Mouse (Mus musculus) urinary bladder, postnatal 4 days (tissue): ENCODE measurements around the gene Sumo1.

ENCODE experiments used
- DNase-seq, 2 experiments: peaks; one replicate each; pipeline ENCODE4 v3.0.0; 2021 to 2022; ENCODE audit warnings: low spot score in 2 of 2

Sumo1 gene

DNA sequence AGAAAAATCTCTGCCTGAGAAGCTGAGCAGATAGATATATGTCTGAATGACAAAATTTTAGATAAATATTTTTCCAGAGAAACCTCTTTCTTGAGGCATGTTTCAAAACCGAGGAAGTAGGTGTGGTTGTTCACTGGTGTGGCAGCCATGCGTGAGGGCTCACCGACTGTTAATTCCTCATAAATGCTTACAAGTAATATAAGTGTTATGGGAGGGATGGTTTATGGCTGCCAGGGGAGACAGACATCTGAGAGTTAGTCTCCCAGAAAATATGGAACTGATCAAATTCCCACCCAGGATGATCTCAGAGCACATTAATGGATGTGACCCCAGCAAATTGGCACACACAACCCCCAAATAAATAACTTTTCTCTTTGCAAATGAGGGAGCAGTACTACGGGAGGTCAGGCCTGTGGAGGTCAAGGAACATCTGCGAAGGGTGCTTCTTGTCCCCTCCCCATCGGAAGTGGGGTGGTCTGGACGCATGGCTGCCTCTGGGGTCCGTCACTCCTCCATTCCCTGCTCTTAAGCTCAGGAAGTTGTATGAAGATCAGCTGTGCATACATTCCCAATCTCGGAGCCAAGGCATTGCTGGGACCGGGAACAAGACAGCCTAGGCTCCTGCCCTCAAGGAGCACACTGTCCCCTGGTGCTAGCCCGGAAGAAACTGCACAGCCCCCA lies 75.9 kb downstream of the Sumo1 start:
- DNase-seq, result no peak

DNA sequence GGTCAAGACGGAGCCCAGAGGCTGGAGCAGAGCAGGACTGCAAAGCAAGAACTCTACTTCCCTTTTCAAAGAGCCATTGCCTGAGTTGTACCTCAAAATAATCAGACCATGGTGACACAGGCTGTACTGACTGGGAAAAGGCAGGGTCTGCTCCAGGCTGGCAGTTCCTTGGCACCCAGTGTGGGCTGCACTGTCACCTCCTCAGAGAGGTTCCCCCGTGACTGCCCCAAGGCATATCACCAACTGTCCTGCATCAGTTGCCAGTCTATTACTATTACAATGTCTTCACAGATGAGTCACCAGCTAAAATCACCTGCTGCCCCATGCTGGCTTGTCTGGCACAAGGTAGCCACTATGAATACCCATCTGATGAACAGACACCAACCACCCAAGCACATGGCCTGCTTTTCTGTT lies 77.0 kb downstream of the Sumo1 start:
- no peak for DNase-seq

DNA sequence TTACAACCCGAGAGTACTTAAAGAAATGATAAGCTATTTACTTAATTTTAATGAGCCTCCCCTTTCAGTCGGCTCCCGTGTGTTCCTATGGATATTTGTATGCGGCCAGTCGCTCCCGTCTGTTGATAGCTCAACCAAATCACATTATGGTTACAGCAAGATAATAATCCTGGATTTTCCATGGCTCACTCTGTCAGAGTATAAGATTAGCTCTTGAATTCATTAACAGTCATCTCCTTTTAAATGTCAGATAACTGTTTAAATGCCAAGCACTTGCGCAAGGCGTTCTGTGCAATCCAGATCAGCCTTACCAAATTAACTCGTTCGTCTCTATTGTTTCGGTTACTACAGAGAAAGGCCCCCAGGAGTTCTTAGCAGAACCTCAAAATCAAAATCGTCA lies 77.8 kb downstream of the Sumo1 start:
- DNase-seq, result no peak

DNA sequence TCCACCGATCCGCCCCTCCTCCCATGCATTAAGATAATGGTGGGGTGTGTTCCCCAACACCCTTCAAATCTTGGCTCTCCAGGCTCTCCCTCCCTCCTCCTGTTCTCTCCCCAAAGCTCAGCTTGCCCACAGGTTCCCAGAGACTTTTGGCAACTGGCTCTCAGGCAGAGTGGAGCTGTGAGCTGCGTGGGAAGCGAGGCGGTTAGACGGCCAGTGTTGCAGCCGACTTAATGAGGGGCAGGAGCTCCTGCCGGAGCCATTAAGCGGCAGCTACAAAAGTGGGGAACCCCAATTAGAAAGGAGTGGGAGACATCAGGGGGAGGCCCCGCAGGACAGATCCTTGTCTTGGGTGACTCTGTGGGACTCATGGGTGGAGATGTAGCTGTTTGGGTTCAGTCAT lies 78.3 kb downstream of the Sumo1 start:
- no peak for DNase-seq

DNA sequence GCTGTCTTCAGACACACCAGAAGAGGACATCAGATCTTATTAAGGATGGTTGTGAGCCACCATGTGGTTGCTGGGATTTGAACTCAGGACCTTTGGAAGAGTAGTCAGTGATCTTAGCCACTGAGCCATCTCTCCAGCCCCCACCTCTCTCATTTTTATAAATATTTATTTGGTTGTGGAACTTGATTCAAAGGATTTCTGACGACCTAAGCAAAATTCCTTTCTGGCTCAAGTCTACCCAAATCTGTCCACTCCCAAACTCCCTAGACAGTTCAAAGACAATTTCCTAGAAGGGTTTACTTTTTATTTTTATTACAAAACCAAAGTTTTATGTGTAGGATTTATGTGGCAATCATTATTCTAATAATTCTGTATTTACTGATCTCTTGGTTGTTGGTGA lies 81.4 kb downstream of the Sumo1 start:
- DNase-seq, result no peak

DNA sequence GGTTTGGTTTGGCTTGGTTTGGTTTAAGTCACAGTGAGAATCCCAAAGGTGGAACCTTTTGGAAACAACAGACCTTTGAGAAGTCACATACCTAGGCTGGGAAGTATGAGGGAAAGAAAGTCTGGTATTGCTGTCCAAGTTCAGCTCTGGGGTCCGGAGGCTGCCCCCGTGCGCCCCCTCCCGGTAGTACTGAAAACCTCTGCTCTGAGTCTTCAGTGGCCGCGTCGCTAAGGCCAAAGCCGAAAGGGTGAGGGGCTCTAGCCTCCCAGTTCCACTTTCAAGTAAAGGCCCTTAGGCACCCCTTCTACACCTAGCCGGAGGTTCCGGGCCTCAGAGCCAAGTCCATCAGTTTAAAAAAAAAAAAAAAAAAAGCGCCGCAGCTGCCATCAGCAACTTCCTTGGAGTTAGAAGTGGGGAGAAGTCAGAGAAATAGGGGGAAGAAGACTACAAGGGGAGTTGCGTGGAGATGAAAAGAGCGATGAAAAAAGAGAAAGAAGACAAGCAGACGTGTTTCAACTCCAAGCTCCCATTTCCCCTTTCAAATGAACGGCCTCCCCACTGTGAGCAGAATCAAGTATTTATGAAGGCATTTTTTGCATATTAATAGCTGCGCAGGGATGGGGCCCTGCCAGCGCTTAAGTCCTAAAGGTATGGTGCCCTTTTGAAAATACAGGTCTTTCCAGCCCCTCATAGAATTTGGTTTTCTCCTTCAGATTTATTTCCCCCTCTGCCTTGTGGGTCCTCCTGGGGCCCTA lies 85.8 kb downstream of the Sumo1 start:
- DNase-seq, result peak; percentile 65 to 78

DNA sequence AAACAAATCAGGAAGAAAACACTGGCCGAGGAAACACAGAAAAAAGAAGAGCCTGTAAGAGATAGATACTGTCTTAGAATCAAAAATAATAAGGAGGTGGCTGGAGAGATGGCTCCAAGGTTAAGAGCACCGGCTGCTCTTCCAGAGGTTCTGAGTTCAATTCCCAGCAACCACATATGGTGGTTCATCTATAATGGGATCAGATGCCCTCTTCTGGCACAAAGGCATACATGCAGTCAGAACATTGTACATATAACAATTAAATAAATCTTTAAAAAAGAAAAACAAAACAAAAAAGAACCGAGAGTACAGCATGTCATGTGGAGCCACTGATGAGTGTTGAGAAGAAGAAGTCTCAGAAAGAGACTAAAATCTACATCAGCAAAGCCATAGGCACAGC lies 89.8 kb downstream of the Sumo1 start:
- DNase-seq, result no peak

DNA sequence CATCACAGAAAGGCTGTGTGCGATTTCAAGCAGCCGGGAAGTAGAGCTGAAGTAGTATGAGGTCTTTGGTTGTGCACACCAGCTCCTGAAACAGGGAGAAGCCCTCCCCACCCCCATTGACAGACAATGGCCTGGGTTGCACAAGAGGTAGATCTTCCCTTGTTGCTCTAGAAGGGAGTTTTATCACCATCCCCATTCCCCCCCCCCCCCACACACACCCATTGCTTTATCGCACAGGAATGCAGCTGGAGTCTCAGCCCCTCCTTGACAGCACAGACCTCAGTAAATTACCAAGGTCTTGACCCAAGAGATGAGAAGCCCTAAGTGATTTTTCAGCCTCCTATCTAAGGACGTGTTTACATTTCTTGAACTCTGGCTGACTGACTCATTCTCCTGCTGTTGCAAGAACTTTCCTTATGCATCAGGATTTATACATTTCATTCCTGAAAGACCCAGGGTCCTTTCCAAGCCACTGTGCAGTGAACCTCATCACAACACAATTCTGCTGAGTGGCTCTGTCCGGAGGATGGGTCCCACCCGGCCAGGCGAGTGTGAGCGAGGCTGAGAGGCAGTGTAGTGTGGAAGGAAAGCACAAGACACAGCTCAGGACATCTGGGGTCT lies 90.4 kb downstream of the Sumo1 start:
- peak in 1 of 2 experiments; percentile 33 for DNase-seq

DNA sequence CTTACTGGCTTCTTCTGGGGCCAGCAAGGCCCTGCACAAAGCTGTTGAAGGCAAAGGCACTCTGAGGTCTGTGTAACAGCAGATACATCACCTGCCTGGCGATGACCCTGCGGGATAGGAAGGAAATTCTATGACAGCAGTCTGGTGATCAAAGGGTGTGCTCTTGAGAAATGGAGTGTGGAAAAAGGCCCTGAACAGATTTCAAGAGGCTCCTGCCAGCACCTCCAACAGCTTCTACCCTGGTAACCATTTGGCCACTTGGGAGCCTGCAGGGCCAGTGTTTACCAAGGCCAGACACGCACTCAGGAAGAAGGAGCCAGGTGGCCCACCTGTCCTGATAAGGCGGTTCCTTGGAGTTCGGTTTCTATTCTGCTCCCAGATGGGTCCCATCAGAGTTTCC lies 91.3 kb downstream of the Sumo1 start:
- DNase-seq, result no peak

DNA sequence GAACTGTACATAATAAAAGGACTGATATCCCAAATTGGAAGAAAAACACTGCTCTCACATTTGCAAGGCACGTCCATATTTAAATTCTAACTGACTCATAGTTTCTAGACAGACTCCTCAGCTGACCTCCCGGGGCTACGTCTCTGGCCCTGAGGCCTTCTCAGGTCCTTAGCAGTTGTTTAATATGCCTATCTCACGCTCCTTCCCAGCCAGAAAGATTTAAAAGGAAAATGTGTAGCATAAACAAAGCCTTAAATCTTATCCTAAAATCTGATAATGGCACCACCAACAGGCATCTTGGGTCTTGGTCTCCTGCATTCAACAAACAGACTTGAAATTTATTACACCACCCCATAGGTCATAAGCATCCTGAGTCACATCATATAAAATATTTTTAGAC lies 91.9 kb downstream of the Sumo1 start:
- DNase-seq, result no peak

DNA sequence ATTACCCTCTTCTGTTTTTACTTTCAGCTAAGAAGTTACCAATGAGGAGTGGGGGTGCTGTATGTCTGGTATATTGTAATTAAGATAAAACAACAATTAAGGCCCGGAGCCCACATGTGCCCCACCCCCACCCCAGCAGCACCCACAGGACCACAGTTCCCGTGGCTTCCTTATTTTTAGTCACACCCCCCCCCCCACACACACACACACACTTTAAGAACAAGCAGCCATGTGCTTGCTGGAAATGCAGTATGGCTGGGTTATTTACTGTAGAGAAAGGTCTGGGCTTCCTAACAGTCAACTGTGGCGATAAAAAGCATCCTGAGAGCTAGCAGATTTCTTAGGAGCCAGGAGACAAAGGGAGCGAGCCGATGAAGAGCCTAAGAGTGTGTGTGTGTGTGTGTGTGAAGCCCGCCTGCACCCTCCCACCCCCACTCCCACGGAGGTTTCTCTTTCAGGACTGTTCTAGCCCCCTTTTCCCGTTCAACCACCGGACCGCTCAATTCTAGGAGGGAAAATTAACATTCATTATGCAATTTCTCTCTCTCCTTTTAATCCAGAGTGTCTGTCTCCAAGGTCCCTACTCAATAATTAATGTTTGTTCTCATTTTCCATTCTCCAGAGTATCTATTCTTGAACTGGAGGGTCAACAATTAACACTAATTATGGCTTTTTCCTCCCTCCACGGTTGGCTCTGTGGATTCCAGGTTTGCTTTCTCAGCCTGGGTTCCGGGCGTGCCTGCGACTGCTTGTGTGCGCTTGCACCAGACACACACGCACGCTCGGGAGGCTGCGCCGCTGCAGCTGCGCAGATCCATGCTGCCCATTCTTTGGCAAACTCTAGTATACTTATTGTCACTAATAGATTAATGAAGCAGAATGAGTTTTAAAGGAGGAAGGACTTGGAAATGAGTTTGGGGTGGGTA lies 96.1 kb downstream of the Sumo1 start:
- no peak for DNase-seq

DNA sequence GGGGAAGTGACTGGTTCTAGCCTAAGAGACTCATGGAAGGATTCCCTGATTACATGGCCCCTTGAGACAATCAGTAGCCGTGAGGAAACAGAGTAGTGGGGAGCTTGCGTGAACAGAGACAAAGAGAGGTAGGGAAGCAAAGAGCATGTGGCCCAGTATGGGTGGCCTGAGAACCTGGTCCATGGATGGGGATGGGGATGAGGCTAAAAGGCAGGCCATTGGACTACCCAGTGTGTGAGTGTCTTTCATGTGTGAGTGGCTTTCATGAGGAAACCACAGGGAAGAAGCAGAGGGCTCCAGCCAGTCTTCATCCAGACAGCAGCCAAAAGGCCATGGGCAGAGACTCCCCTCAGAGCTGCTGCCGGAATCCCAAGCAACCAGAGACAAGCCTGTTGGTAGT lies 96.8 kb downstream of the Sumo1 start:
- no peak for DNase-seq

DNA sequence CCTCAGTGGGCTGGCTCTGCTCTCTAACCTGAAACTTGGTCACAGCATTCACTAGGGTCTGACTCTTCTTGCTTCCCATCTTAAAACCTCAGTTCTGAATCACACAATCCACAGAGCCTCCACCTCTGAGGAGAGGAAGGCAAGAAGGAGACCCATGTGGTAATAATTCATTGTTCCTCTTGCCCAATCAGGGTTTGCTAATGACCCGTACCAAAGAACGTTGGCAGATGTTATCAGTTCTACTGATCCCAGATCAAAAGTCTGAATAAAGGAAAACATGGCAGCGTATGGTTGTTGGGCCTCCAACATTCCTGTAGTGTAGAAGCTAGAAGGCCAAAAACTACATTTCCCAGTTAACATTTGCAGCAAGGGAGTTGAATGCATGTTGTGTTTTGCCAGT lies 99.1 kb downstream of the Sumo1 start:
- no peak for DNase-seq

DNA sequence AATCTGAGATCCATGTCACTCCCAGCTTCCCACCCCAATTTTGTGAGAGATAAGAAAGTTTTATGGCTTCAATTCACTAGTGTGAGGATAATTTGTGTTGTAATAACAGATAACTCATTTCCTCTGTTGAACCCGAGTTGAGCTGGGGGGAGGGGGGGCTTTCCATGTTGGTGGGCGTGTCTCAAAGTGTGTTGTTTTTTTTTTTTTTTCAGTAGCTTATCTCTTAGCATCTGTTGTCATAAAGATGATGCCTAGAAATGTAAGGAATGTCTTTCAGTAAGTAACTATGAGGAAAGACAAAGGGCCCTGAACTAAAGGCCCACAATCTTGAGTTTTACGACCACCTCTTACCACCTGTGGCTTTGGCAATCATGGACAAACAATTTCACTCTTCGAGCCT lies 99.9 kb downstream of the Sumo1 start:
- no peak for DNase-seq

DNA sequence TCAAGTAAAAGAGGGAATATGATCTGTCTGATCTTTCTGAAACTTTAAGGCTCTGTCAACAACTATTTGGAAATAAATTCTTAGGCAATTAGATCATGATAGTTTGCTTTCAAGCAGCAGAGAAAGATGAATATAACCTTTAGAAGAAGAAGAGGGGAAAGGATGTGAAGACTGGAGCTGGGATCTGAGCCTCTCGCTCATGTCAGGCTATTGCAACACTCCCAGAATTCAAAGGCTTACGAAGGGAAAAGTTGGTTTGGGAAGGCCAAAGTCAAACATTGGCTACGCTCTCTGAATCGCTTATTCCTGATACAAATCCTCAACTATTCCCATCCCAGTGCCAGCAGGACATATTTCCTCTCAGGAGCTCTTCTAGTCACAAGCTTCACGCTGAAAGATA lies 101.3 kb downstream of the Sumo1 start:
- DNase-seq, result no peak

DNA sequence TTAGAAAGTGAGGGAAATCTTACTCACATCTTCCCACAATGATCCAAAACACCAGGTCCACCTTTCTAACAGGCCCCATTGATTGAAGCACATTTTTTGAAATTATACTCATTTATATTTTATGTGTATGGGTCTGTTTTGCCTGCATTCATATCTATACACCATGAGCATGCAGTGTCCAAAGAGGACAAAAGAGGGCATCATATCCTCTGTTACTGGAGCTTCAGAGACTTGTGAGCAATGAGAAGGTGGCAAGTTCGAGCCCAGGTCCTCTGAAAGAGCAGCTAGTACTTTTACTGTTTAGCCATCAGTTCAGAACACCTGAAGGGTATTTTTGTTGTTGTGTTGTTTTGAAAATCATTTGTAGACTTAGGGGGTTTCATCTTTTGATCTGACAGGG lies 102.4 kb downstream of the Sumo1 start:
- no peak for DNase-seq

DNA sequence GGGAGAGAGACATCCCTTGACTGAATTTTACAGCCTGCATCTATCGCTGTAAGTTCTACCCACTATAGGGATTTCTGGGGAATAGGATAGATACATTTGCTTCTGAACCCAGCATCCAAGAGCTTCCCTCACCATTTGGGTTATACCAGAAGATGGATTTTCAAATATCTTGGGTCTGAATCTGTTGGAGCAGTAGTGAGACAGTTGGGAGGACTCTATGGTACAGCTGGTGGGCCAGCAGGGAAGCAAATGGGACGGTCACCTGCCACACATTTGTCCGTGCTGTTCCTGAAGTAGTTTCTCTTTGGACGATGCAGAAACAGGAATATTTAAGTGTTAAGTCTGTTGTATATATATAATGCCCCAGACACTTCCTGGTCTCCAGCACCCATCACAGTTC lies 103.1 kb downstream of the Sumo1 start:
- DNase-seq, result no peak

DNA sequence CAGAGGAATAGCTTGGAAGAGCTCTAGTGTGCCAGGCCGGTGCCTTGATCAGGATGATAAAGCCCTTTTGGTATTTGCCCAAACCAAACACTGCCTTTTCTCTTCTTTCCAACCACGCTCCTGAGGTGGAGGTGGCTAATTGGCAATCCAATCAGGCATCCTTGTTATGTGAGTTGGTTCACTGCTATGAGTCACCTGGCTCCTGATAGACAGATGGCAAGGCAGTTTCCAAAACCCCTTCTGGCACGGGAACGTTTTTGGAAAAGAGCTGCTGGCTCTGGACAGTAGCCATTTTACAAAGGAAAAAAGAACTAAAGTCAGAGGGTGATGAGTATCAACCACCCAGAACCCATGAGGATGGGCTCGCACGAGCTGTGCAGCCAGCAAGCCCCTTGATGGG lies 103.7 kb downstream of the Sumo1 start:
- no peak for DNase-seq

DNA sequence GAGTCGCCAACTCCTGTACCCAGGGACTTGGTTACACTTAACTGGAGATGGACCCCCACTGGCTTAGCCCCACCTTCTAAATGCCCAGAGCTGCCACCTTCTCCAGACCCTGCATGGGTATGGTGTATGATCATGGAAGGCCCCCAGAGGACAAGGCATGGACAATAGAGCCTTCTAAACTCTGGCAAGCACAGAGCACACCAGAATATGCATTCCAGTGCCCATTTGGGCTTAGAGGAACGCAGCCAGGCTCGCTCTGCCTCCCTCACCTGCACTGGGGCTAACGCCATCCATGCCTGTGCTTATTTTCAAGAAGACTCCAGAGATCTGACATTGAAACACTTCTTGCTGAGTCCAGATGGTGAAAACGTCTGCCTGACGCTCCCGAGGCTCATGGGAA lies 104.4 kb downstream of the Sumo1 start:
- DNase-seq, result no peak

DNA sequence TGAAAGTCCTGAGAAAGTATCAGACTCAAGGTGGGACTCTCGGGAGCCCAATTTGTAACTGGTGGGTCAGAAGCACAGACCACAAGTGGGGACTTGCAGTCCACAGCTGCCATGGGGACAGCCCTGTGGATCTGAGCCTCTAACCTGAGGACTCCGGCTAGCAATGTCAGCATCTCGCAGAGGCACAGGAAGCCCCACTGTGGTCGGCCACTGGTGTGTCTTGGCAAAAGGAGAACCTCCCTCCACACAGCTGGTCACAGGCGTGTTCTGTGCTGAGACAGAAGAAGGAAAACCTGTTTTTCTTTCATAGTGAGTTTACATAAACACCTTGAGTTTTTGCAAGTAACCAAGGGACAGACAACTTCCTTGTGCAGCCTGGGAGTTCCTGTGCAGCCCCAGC lies 104.8 kb downstream of the Sumo1 start:
- no peak for DNase-seq

DNA sequence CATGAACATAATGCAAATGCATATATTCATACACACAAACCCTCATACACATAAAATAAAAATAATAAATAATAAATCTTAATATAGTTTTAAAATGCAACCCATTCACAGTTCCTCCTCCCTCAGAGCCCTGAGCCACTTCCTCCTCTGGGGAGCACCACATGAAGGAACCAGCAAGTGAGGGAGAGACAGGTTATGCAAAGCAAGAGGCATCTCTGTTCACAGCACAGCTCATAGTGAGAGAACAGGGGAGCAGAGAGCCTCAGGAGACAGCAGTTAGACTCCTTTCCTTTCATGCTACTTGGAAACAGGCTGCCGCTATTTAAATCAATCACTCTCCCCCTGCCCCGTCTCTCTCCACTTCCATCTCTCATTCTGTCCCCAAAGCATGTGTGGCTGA lies 107.1 kb downstream of the Sumo1 start:
- DNase-seq, result no peak

DNA sequence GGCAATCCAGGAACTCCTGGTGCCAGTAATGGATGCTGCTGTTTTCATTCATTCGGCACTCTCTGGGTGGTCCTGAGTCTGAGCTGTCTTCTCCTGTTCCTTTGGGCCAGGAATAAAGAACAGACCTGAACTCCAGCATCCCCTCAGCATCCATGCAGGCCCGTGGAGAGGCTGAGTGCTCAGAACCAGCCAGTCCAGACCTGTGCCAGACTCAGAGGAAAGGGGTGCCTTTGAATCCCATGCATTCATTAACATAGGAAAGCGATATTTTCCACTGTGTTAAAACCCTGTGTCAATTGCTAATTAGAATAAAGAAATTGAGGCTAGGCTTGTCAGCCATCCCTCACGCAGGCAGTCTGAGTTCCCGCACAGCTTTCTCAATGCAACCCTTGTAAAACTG lies 116.9 kb downstream of the Sumo1 start:
- no peak for DNase-seq
